In the genomic region with DNA sequence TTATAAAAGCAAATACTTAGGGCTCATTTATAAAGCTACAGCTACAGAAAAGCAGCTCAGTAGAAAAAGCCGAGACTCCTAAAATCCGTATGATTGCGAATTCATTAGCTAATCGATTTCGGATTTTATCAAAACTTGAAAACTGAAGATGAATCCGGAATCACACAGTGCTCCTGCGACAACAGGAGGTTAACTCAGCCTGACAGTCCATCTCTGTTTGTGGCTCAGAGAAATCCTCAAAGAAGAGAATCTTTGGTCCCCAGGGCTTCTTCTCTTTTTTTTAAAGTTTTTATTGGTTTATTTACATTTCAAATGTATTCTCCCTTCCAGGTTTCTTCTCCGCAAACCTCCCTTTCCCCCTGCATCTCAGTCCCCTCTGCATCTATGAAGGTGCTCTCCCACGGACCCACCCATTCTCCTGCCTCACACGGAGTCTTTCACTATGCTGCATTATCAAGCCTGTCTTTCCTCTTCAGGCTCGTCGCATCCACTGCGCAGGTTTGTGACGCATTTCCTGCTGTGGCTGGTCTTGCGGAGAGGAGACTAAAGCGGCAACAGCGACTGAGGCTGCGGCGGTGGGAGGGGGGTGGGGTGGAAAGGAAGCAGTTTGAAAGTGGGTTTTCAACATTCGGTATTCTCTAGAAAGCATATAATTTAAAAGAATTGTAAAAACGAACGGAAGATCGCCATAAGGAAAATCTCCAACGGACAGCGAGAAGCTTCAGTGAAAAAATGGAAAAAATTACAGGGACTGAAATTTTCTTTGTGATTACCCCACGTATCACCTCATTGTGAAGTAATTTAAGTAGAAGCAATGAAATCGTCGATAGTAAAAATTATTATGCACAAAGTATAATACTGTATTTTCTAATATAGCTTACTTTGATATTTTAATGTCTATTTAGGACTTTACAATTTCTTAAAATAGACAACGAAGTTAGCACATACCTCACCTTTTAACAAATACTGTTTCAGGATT, we compare ENCODE assay signal across 8 mouse cellular contexts.
DNase-seq lines count a peak whose midpoint lies in the region; ATAC-seq and TF ChIP-seq lines count a peak whose summit lies in the region.
"Not testable (repeated sequence)": the region's sequence is repeated elsewhere in the genome, so short reads cannot be mapped to it uniquely, and the experiment has no call there.

No protein-coding gene starts in this region.

- peak overlapping the region; percentile 48 for H3K4me2 ChIP-seq in intestine, embryonic 15.5 days (replicated peaks)
- peak overlapping the region; percentile 54 for H3K4me2 ChIP-seq in lung, embryonic 16.5 days (ENCODE audit: low read depth, low read length)

- peak; percentile 95 for DNase-seq in brain, adult 2 months (ENCODE audit: low read depth, low spot score)
- peak; percentile 77 for DNase-seq in embryonic facial prominence, embryonic 10.5 days (ENCODE audit: low spot score)
- DNase-seq in left cerebral cortex, adult 18-20 months (ENCODE audit: low spot score in 2 of 2): peak; percentile 46 to 68
- DNase-seq in urinary bladder, postnatal 14 days (ENCODE audit: low spot score): peak; percentile 22

- not testable (repeated sequence) for H3K9me3 ChIP-seq in embryonic facial prominence, embryonic 10.5 days; intestine, embryonic 15.5 days; lung, embryonic 16.5 days (ENCODE audit: control insufficient read depth, low read length)

- not testable (repeated sequence) for H3K9ac ChIP-seq in intestine, embryonic 15.5 days; lung, embryonic 16.5 days (ENCODE audit: low read length)

- not testable (repeated sequence) for H3K36me3 ChIP-seq in embryonic facial prominence, embryonic 10.5 days (replicated peaks); intestine, embryonic 15.5 days; lung, embryonic 16.5 days (ENCODE audit: control insufficient read depth, insufficient read depth, low read length)

- not testable (repeated sequence) for H3K27me3 ChIP-seq in embryonic facial prominence, embryonic 10.5 days (replicated peaks; ENCODE audit: low read depth, poor library complexity, severe bottlenecking); intestine, embryonic 15.5 days (replicated peaks); lung, embryonic 16.5 days (ENCODE audit: control insufficient read depth, insufficient read depth, low read depth, low read length)

- H3K4me1 ChIP-seq in embryonic facial prominence, embryonic 10.5 days; intestine, embryonic 15.5 days (replicated peaks); lung, embryonic 16.5 days (replicated peaks; ENCODE audit: control insufficient read depth, insufficient read depth, low read length); olfactory bulb, adult 2 months (ENCODE audit: control insufficient read depth, insufficient read depth, low read length): not testable (repeated sequence)

- TF ChIP-seq CTCF in olfactory bulb, adult 2 months (IDR thresholded peaks at IDR 0.05; ENCODE audit: insufficient read depth, low read depth, low read length): not testable (repeated sequence)

- peak overlapping the region; percentile 47 for H3K4me3 ChIP-seq in embryonic facial prominence, embryonic 10.5 days
- peak overlapping the region; percentile 28 for H3K4me3 ChIP-seq in intestine, embryonic 15.5 days (replicated peaks)
- peak overlapping the region; percentile 32 for H3K4me3 ChIP-seq in lung, embryonic 16.5 days (ENCODE audit: low read length)
- H3K4me3 ChIP-seq in olfactory bulb, adult 2 months (ENCODE audit: insufficient read depth, low read depth, low read length): peak overlapping the region; percentile 27

- ATAC-seq in granulocyte monocyte progenitor cell, adult 5-6 weeks (replicated peaks; ENCODE audit: poor library complexity, severe bottlenecking): peak; percentile 52
- peak; percentile 89 for ATAC-seq in intestine, embryonic 15.5 days
- peak; percentile 71 for ATAC-seq in lung, embryonic 16.5 days (ENCODE audit: low read depth)

- WGBS in embryonic facial prominence, embryonic 10.5 days: 32% methylated on average over 29 of the region's 29 CpGs
- WGBS in intestine, embryonic 15.5 days: 25% methylated on average over 29 of the region's 29 CpGs
- WGBS in lung, embryonic 16.5 days: 25% methylated on average over 29 of the region's 29 CpGs
- 27% methylated on average over 29 of the region's 29 CpGs for WGBS in olfactory bulb, adult 2 months

- H3K27ac ChIP-seq in embryonic facial prominence, embryonic 10.5 days (replicated peaks); intestine, embryonic 15.5 days; lung, embryonic 16.5 days (ENCODE audit: low read length); olfactory bulb, adult 2 months (ENCODE audit: insufficient read depth, low read depth, low read length): not testable (repeated sequence)

- TF ChIP-seq POLR2A in olfactory bulb, adult 2 months (IDR thresholded peaks at IDR 0.05; ENCODE audit: insufficient read depth, low read depth, low read length): peak; percentile 43; the same call in 1 of the 2 replicates

Comparison
In these comparisons a context has a peak if more than half of its experiments do, and no peak if none do; other contexts are left out.
1. DNase-seq: peak in every context shown above with its lines; median percentile 95 in brain, adult 2 months; 77 in embryonic facial prominence, embryonic 10.5 days; 57 in left cerebral cortex, adult 18-20 months; 22 in urinary bladder, postnatal 14 days.